ENCODE assay signal across 8 mouse cellular contexts in the genomic region with DNA sequence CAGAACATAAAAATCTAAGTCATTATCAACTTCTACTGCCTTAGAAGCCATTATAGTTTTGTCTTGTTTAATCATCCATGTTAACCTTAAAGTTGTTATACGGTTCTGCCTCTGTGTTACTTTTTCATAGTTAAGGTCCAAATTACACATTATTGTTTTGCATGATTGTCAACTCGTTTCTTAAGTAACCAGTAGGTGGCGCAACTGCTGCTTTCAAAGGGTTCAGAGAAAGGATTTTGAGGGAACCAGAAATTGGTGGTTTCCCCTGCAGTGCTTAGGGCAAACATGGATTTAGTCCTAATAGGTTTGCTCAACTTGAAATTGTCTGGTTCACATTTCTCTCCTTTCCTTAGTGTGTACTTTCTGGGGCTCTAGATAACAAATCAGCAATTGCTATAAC.
A peak's percentile ranks its signal among the peaks of the same experiment; 100 is the strongest.
DNase-seq lines count a peak whose midpoint lies in the region; ATAC-seq and TF ChIP-seq lines count a peak whose summit lies in the region.

No protein-coding gene starts in this region.

- no peak overlapping the region for H3K27ac ChIP-seq in heart, adult 2 months
- no peak overlapping the region for H3K27ac ChIP-seq in lung, embryonic 14.5 days (ENCODE audit: low read depth)

- DNase-seq in heart, adult 2 months, result no peak
- DNase-seq in heart, postnatal 36 days, result no peak
- peak; percentile 67 for DNase-seq in lung, embryonic 14.5 days
- no peak for DNase-seq in lung, postnatal 25 days (ENCODE audit: low spot score)
- DNase-seq in c-Kit-positive CD71-negative TER-119-negative erythroid progenitor cells, embryonic 14.5 days (ENCODE audit: low read depth), result peak; percentile 5
- DNase-seq in retina, embryonic 14.5 days (ENCODE audit: low spot score), result peak; percentile 63
- DNase-seq in neural tube, embryonic 10.5 days (ENCODE audit: extremely low spot score, low spot score), result no peak
- DNase-seq in gastrocnemius, postnatal 36 days, result no peak

- no peaks in the 10 kb centered on the region for H3K36me3 ChIP-seq in heart, adult 2 months (ENCODE audit: control insufficient read depth, insufficient read depth, low read length)
- no peaks in the 10 kb centered on the region for H3K36me3 ChIP-seq in lung, embryonic 14.5 days (ENCODE audit: insufficient read depth)

- no peak overlapping the region for H3K9ac ChIP-seq in heart, adult 2 months (ENCODE audit: low read depth, low read length)
- no peak overlapping the region for H3K9ac ChIP-seq in lung, embryonic 14.5 days

- no peak for TF ChIP-seq EP300 in heart, adult 2 months (IDR thresholded peaks at IDR 0.05; ENCODE audit: insufficient read depth, low read depth, low read length)

- TF ChIP-seq CTCF in heart, adult 2 months (IDR thresholded peaks at IDR 0.05), result peak; percentile 60
- TF ChIP-seq CTCF in lung, embryonic 14.5 days (IDR thresholded peaks at IDR 0.05; ENCODE audit: low read depth), result peak; percentile 51

- intact Hi-C loops in heart, adult 2 months (cut with DNase I), result loop anchor here (10.0 kb wide), 1 partner anchor 505 kb away; no protein-coding TSS in a partner anchor
- intact Hi-C loops in heart, postnatal 36 days (cut with DNase I), result loop anchor here (10.0 kb wide), 1 partner anchor 505 kb away; no protein-coding TSS in a partner anchor
- intact Hi-C loops in gastrocnemius, postnatal 36 days (cut with DNase I), result loop anchor here (10.0 kb wide), 1 partner anchor 515 kb away; no protein-coding TSS in a partner anchor

- no peaks in the 10 kb centered on the region for H3K9me3 ChIP-seq in lung, embryonic 14.5 days (ENCODE audit: low read depth, low read length)

- no peaks in the 10 kb centered on the region for H3K79me2 ChIP-seq in heart, adult 2 months (replicated peaks; ENCODE audit: control insufficient read depth, insufficient read depth, low read length)

- no peak for TF ChIP-seq POLR2A in heart, adult 2 months (IDR thresholded peaks at IDR 0.05; ENCODE audit: insufficient read depth, low read depth, low read length)

- no peaks in the 10 kb centered on the region for H3K27me3 ChIP-seq in heart, adult 2 months (ENCODE audit: control insufficient read depth, insufficient read depth, low read length)
- no peaks in the 10 kb centered on the region for H3K27me3 ChIP-seq in lung, embryonic 14.5 days (ENCODE audit: insufficient read depth, low read length)

- H3K4me1 ChIP-seq in heart, adult 2 months (ENCODE audit: control insufficient read depth, insufficient read depth, low read length), result no peaks in the 10 kb centered on the region
- no peaks in the 10 kb centered on the region for H3K4me1 ChIP-seq in lung, embryonic 14.5 days (ENCODE audit: insufficient read depth)

- ATAC-seq in lung, embryonic 14.5 days (ENCODE audit: insufficient read depth), result no peak

- no peak overlapping the region for H3K4me2 ChIP-seq in lung, embryonic 14.5 days

- WGBS in heart, adult 2 months, result 33% methylated on average over 3 of the region's 3 CpGs
- WGBS in lung, embryonic 14.5 days, result 23% methylated on average over 3 of the region's 3 CpGs

- H3K4me3 ChIP-seq in heart, adult 2 months, result no peak overlapping the region
- H3K4me3 ChIP-seq in lung, embryonic 14.5 days (ENCODE audit: low read depth, low read length), result no peak overlapping the region

Comparison
In these comparisons a context has a peak if more than half of its experiments do, and no peak if none do; other contexts are left out.
1. DNase-seq: peak in lung, embryonic 14.5 days (single experiment), c-Kit-positive CD71-negative TER-119-negative erythroid progenitor cells, embryonic 14.5 days (single experiment) and retina, embryonic 14.5 days (single experiment); none in heart, adult 2 months (0 of 2), heart, postnatal 36 days (0 of 2), lung, postnatal 25 days (single experiment), neural tube, embryonic 10.5 days (single experiment) and gastrocnemius, postnatal 36 days (0 of 2).